Mouse (Mus musculus) hindbrain, embryonic 13.5 days (tissue): ENCODE measurements around the gene AL732309.1. TPM values are rescaled to one million over a fixed set of nuclear protein-coding genes. Genes with fewer than 3 reads are reported as not detected.

Experiments
- ATAC-seq: fragments of 200-750 bp; cut with Nextera tagmentation; 2 replicates; pipeline ENCODE4 v1.8.0; 2017; ENCODE audit warnings: moderate TSS enrichment; ENCODE audit not compliant: low FRiP score
- H3K27ac ChIP-seq: fragments of 300-500 bp; sonication (generic); 2 replicates; pipeline ENCODE4 v1.5.1; 2015; ENCODE audit warnings: inconsistent platforms, mild to moderate bottlenecking, moderate library complexity
- H3K27me3 ChIP-seq: fragments of 300-500 bp; sonication (generic); 2 replicates; pipeline ENCODE4 v1.6.1; 2015; ENCODE audit warnings: mild to moderate bottlenecking, inconsistent platforms
- H3K36me3 ChIP-seq: fragments of 300-500 bp; sonication (generic); 2 replicates; pipeline ENCODE4 v1.6.1; 2015; ENCODE audit warnings: mild to moderate bottlenecking, inconsistent platforms
- H3K4me1 ChIP-seq: fragments of 300-500 bp; sonication (generic); replicated peaks from 2 replicates; pipeline ENCODE4 v1.6.1; 2015; ENCODE audit warnings: inconsistent platforms
- H3K4me2 ChIP-seq: fragments of 300-500 bp; sonication (generic); 2 replicates; pipeline ENCODE4 v1.6.1; 2015; ENCODE audit warnings: inconsistent platforms, mild to moderate bottlenecking, moderate library complexity
- H3K4me3 ChIP-seq: fragments of 300-500 bp; sonication (generic); 2 replicates; pipeline ENCODE4 v1.5.1; 2015; ENCODE audit warnings: mild to moderate bottlenecking, inconsistent platforms
- H3K9ac ChIP-seq: fragments of 300-500 bp; sonication (generic); 2 replicates; pipeline ENCODE4 v1.6.1; 2015; ENCODE audit warnings: mild to moderate bottlenecking, inconsistent platforms
- H3K9me3 ChIP-seq: fragments of 300-500 bp; sonication (generic); 2 replicates; pipeline ENCODE4 v1.6.1; 2016; ENCODE audit warnings: inconsistent platforms
- WGBS: fragments of 180-500 bp; shearing (Covaris S2); methylation state at CpG from one replicate; pipeline ENCODE4 v1.1.7; 2015; 5-methylcytosine and 5-hydroxymethylcytosine counted together
- polyA plus RNA-seq: library from polyadenylated mRNA; unstranded; fragments of >200 nt; fragmentation: Nextera tagmentation; extraction: Ambion mirVana; gene quantifications from 2 replicates; pipeline ENCODE4 v1.2.1, GENCODE M21; 2015

The AL732309.1 gene
- polyA plus RNA-seq, 1 experiment from 2014 or later, result 5.1 TPM

- 25% methylated on average over 2 of the region's 2 CpGs for WGBS
- no peak overlapping the region for H3K27ac ChIP-seq
These were observed 49.5 kb downstream of the AL732309.1 start for GRCm38 (mm10) chr2:25197191-25197590.

GRCm38 (mm10) chr2:25196172-25196954, 50.3 kb downstream of the AL732309.1 start, which contains the start of gene Tor4a:
Gene Tor4a, minus strand, starts transcription at chr2:25196886.
- no peak within 1 kb of the TSS for H3K9ac ChIP-seq
- no peak within 1 kb of the TSS for H3K4me3 ChIP-seq
- 18% methylated on average over 8 of the region's 8 CpGs for WGBS
- peaks cover 42% of the 10 kb centered on the region for H3K27me3 ChIP-seq
- no peaks in the 10 kb centered on the region for H3K9me3 ChIP-seq
- peaks cover 36% of the 10 kb centered on the region for H3K36me3 ChIP-seq
- no peak within 1 kb of the TSS for H3K27ac ChIP-seq
- H3K4me2 ChIP-seq, result peak within 1 kb of the TSS; percentile 32
- no peak for ATAC-seq
- peaks cover 12% of the 10 kb centered on the region for H3K4me1 ChIP-seq

More at GRCm38 (mm10) chr2:25197191-25197590, 49.5 kb downstream of the AL732309.1 start:
- Histone ChIP-seq H3K4me3 (no peak overlapping the region), H3K4me1 (peaks cover 12% of the 10 kb centered on the region), H3K9me3 (no peaks in the 10 kb centered on the region), H3K36me3 (peaks cover 44% of the 10 kb centered on the region), H3K4me2 (no peak overlapping the region), H3K27me3 (peaks cover 42% of the 10 kb centered on the region), H3K9ac (no peak overlapping the region)
- no peak for ATAC-seq

GRCm38 (mm10) chr2:25195211-25196156, 51.2 kb downstream of the AL732309.1 start:
- H3K27ac ChIP-seq, result no peak overlapping the region
- H3K4me1 ChIP-seq, result peaks cover 12% of the 10 kb centered on the region
- no peaks in the 10 kb centered on the region for H3K9me3 ChIP-seq
- WGBS, result 21% methylated on average over 55 of the region's 55 CpGs
- H3K36me3 ChIP-seq, result peaks cover 27% of the 10 kb centered on the region
- H3K4me3 ChIP-seq, result no peak overlapping the region
- no peak for ATAC-seq
- peaks cover 42% of the 10 kb centered on the region for H3K27me3 ChIP-seq
- H3K4me2 ChIP-seq, result peak overlapping the region; percentile 32
- 0 out of 2 replicates have a peak overlapping the region, but pooled peaks have one; percentile 13 for H3K9ac ChIP-seq

Other genes starting within 250 kb of the AL732309.1 start
- 130 and 136 TPM in 2 replicates for gene Nsmf, start 192.5 kb downstream of the AL732309.1 start, polyA plus RNA-seq
- not detected in 2 replicates for gene Entpd8, start 166.6 kb downstream of the AL732309.1 start, polyA plus RNA-seq
- gene Noxa1, start 151.7 kb downstream of the AL732309.1 start, polyA plus RNA-seq, result not detected in 2 replicates
- gene Nrarp, start 66.1 kb downstream of the AL732309.1 start, polyA plus RNA-seq, result 21.4 and 24.6 TPM in 2 replicates
- gene Tor4a, start 50.0 kb downstream of the AL732309.1 start, polyA plus RNA-seq, result 1.6 and 1.9 TPM in 2 replicates
- gene Nelfb, start 35.4 kb downstream of the AL732309.1 start, polyA plus RNA-seq, result 98.3 and 104 TPM in 2 replicates
- gene Stpg3, start 32.2 kb downstream of the AL732309.1 start, polyA plus RNA-seq, result not detected in 2 replicates
- gene Fam166a, start 28.1 kb downstream of the AL732309.1 start, polyA plus RNA-seq, result 0.40 and 1.3 TPM in 2 replicates
- gene Tubb4b, start 22.2 kb downstream of the AL732309.1 start, polyA plus RNA-seq, result 349 and 363 TPM in 2 replicates
- gene Slc34a3, start 12.5 kb downstream of the AL732309.1 start, polyA plus RNA-seq, result not detected in 2 replicates
- gene Rnf224, start 10.1 kb downstream of the AL732309.1 start, polyA plus RNA-seq, result not detected in 2 replicates
- 90.3 and 92.4 TPM in 2 replicates for gene Rnf208, start 4.6 kb downstream of the AL732309.1 start, polyA plus RNA-seq
- gene Cysrt1, start 4.4 kb downstream of the AL732309.1 start, polyA plus RNA-seq, result 0.26 TPM in 1 of 2 replicates, not detected in the other
- gene Tmem203, start 8.6 kb upstream of the AL732309.1 start, polyA plus RNA-seq, result 18.6 and 20.9 TPM in 2 replicates
- gene Tprn, start 15.8 kb upstream of the AL732309.1 start, polyA plus RNA-seq, result 16.2 and 17.6 TPM in 2 replicates
- gene Ssna1, start 25.6 kb upstream of the AL732309.1 start, polyA plus RNA-seq, result 189 and 199 TPM in 2 replicates
- 143 TPM in 2 replicates for gene Anapc2, start 25.6 kb upstream of the AL732309.1 start, polyA plus RNA-seq
- gene Tmem210, start 41.3 kb upstream of the AL732309.1 start, polyA plus RNA-seq, result not detected in 2 replicates
- gene Lrrc26, start 43.1 kb upstream of the AL732309.1 start, polyA plus RNA-seq, result 0.22 TPM in 1 of 2 replicates, not detected in the other
- gene Grin1, start 72.3 kb upstream of the AL732309.1 start, polyA plus RNA-seq, result 22.5 and 24.5 TPM in 2 replicates
- 50.0 and 59.8 TPM in 2 replicates for gene Man1b1, start 85.5 kb upstream of the AL732309.1 start, polyA plus RNA-seq
- 22.8 and 23.0 TPM in 2 replicates for gene Dpp7, start 109.5 kb upstream of the AL732309.1 start, polyA plus RNA-seq
- 5.2 and 6.2 TPM in 2 replicates for gene Uap1l1, start 118.8 kb upstream of the AL732309.1 start, polyA plus RNA-seq
- 9.6 and 16.5 TPM in 2 replicates for gene Sapcd2, start 125.5 kb upstream of the AL732309.1 start, polyA plus RNA-seq
- 2.6 and 3.6 TPM in 2 replicates for gene Entpd2, start 149.0 kb upstream of the AL732309.1 start, polyA plus RNA-seq
- 411 and 423 TPM in 2 replicates for gene Npdc1, start 152.5 kb upstream of the AL732309.1 start, polyA plus RNA-seq
- gene Fut7, start 176.4 kb upstream of the AL732309.1 start, polyA plus RNA-seq, result 0.19 TPM in 1 of 2 replicates, not detected in the other
- 10.0 and 11.6 TPM in 2 replicates for gene Abca2, start 181.8 kb upstream of the AL732309.1 start, polyA plus RNA-seq
- gene Clic3, start 210.0 kb upstream of the AL732309.1 start, polyA plus RNA-seq, result 3.4 and 3.7 TPM in 2 replicates
- 91.6 and 98.8 TPM in 2 replicates for gene Paxx, start 214.2 kb upstream of the AL732309.1 start, polyA plus RNA-seq
- gene Ptgds, start 223.2 kb upstream of the AL732309.1 start, polyA plus RNA-seq, result 50.3 and 50.5 TPM in 2 replicates
- gene Lcn12, start 247.0 kb upstream of the AL732309.1 start, polyA plus RNA-seq, result not detected in 2 replicates